Mouse (Mus musculus): ENCODE results near the gene Igdcc4.

- TF ChIP-seq CTCF (IDR thresholded peaks at IDR 0.05; ENCODE audit: low read depth, low read length) (no peak), POLR2A (IDR thresholded peaks at IDR 0.05; ENCODE audit: insufficient read depth, low read length) (no peak)
These were observed 55.3 kb downstream of the Igdcc4 start for GRCm38 (mm10) chr9:65156604-65157003.
